Mouse (Mus musculus) CD8-positive naive resting alpha-beta T cell, adult 2 months (primary cell): ENCODE measurements around the gene Elp5.
"Not testable (repeated sequence)": the region's sequence is repeated elsewhere in the genome, so short reads cannot be mapped to it uniquely, and the experiment has no call there.

Source experiments
- DNase-seq, 2 experiments: peaks; one replicate each; pipeline ENCODE4 v3.0.0; 2022; ENCODE audit warnings: low read depth in 2 of 2, low spot score in 2 of 2

Elp5 gene

GRCm38 (mm10) chr11:69961841-69962240, 20.5 kb downstream of the Elp5 start:
- no peak for DNase-seq

GRCm38 (mm10) chr11:69960616-69961015, 21.7 kb downstream of the Elp5 start:
- no peak for DNase-seq

- no peak for DNase-seq
Observed at GRCm38 (mm10) chr11:69956218-69956617, 26.1 kb downstream of the Elp5 start.

GRCm38 (mm10) chr11:69955618-69956017, 26.7 kb downstream of the Elp5 start:
- not testable (repeated sequence) for DNase-seq

GRCm38 (mm10) chr11:69953267-69953915, 28.9 kb downstream of the Elp5 start:
- no peak for DNase-seq

GRCm38 (mm10) chr11:69952274-69952673, 30.0 kb downstream of the Elp5 start:
- DNase-seq, result no peak

- DNase-seq, result no peak
Observed at GRCm38 (mm10) chr11:69950807-69951459, 31.4 kb downstream of the Elp5 start.

GRCm38 (mm10) chr11:69948763-69949150, 33.6 kb downstream of the Elp5 start:
- DNase-seq, result peak; percentile 81 to 90

GRCm38 (mm10) chr11:69948066-69948762, 34.1 kb downstream of the Elp5 start, which contains the start of gene Slc2a4:
Slc2a4 (minus strand) TSS chr11:69948188.
- DNase-seq, result peak; percentile 55 to 65

- DNase-seq, result no peak
Observed at GRCm38 (mm10) chr11:69947337-69948065, 34.8 kb downstream of the Elp5 start.

- no peak for DNase-seq
Observed at GRCm38 (mm10) chr11:69945997-69946891, 36.1 kb downstream of the Elp5 start.

GRCm38 (mm10) chr11:69945216-69945615, 37.1 kb downstream of the Elp5 start:
- no peak for DNase-seq

GRCm38 (mm10) chr11:69940962-69941361, 41.4 kb downstream of the Elp5 start:
- no peak for DNase-seq

GRCm38 (mm10) chr11:69939731-69940130, 42.6 kb downstream of the Elp5 start:
- no peak for DNase-seq

GRCm38 (mm10) chr11:69939181-69939580, 43.1 kb downstream of the Elp5 start:
- no peak for DNase-seq

- no peak for DNase-seq
Observed at GRCm38 (mm10) chr11:69938401-69938979, 43.8 kb downstream of the Elp5 start.

- DNase-seq, result no peak
Observed at GRCm38 (mm10) chr11:69937834-69938233, 44.5 kb downstream of the Elp5 start.

GRCm38 (mm10) chr11:69937385-69937784, 44.9 kb downstream of the Elp5 start:
- DNase-seq, result no peak

- no peak for DNase-seq
Observed at GRCm38 (mm10) chr11:69936714-69937347, 45.5 kb downstream of the Elp5 start.

GRCm38 (mm10) chr11:69936156-69936555, 46.2 kb downstream of the Elp5 start:
- DNase-seq, result no peak
